Mouse (Mus musculus) embryo, embryonic 10.5 days (tissue): ENCODE results near the gene Gm20388.

Experiments
- DNase-seq: peaks from one replicate; pipeline ENCODE4 v3.0.0-alpha.2; 2015; ENCODE audit warnings: low spot score

Gene Gm20388

GRCm38 (mm10) chr8:122960932-122961331 lies 3050.3 kb downstream of the Gm20388 start:
- peak; percentile 11 for DNase-seq

- DNase-seq: no peak
Observed at GRCm38 (mm10) chr8:122961458-122961857, 3050.8 kb downstream of the Gm20388 start.

GRCm38 (mm10) chr8:122962046-122962445 lies 3051.4 kb downstream of the Gm20388 start:
- DNase-seq: no peak

DNA sequence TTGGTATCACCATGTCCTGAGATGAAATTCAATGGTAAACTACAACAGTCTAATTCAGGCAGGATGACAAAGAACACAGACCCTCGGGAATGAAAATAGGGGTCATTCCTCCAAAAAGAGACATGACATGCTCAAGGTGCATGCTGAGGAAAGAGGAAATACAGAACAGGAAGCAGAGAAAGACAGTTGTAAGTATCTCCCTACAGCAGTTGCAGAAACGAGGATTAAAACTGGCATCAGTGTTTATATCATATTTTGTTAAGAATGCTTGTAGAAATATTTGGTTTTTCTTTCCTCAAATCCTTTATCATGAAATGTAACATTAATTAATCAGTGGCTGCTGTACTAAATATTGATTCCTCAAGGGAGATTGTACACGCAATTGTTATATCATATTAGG lies 3056.0 kb downstream of the Gm20388 start:
- DNase-seq: no peak

DNA sequence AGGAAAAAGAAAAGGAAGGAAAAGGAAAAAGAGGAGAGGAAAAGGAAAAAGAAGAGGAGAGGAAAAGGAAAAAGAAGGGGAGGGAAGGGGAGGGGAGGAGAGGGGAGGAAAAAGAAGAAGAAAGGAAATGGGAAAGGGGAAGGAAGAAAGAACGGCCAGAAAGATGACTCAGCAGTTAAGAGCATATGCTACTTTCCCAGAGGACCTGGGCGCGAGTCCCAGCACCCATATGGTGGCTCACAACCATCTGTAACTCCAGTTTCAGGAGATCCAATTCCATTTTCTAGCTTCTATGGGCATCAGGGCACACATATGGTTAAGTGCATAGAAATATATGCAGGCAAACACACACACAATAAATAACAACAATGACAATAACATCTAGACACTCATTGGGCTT lies 3057.5 kb downstream of the Gm20388 start:
- no peak for DNase-seq

DNA sequence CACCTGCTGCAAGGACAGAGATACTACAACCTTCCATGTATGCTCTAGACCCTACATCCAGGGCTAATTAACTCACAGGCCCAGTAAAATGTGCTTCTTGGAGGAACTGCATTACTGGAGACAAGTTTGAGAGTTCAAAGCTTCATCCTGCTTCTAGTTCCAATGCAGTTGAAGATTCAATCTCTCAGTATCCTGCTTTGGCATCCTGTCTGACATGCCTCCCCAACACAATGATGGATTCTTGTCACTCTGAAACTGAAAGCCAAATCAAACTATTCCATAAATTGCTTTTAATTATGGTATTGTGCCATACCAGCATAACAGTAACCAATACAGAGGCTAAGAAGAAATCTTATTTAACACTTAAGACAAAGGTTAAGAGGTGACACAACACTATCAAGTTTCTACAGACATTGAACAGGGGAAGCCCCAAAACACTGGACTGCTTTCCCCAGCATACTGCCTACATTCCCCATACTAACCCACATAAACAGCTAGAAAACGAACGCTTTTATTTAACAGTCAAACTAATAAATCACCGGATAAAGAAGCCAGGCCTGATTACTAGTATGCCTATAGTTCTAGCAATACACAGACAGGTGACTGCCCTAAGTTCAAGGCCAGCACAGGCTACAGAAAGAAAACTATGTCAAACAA lies 3059.5 kb downstream of the Gm20388 start:
- DNase-seq: no peak

DNA sequence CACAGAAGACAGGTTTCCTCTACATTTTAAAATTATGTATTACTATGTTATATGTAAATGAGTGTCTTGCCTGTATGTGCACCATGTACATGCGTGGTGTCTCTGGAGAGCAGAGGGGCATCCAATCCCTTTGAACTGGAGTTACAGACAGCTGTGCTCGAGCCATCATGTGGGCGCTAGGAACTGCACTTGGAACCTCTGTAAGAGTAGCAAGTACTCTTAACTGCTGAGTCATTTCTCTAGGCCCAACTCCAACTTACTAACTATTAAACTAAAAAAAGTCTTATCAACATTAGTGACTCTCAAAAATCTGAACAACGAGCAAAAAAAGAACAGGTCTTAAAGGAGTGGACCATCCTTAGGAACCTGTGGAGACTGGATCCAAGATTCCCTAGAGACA lies 3065.4 kb downstream of the Gm20388 start:
- no peak for DNase-seq

DNA sequence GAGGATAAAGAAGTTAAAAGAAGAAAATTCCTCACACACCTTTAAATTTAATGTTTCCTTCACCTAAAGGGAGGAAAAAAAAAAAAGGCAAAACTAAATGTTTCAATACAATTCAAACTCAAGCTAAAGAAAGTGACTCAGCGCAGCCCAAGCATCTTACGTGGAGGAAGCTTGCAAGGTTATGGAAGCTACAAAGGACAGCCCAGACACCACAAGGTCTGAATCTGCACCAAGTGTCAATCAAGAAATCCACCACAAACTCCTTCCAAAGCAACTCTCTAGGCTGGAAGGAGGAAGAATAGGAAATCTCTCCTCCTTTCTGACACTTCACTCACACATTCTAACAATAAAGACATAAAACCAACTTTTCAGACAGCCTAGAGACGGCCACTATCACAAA lies 3068.8 kb downstream of the Gm20388 start:
- no peak for DNase-seq

DNA sequence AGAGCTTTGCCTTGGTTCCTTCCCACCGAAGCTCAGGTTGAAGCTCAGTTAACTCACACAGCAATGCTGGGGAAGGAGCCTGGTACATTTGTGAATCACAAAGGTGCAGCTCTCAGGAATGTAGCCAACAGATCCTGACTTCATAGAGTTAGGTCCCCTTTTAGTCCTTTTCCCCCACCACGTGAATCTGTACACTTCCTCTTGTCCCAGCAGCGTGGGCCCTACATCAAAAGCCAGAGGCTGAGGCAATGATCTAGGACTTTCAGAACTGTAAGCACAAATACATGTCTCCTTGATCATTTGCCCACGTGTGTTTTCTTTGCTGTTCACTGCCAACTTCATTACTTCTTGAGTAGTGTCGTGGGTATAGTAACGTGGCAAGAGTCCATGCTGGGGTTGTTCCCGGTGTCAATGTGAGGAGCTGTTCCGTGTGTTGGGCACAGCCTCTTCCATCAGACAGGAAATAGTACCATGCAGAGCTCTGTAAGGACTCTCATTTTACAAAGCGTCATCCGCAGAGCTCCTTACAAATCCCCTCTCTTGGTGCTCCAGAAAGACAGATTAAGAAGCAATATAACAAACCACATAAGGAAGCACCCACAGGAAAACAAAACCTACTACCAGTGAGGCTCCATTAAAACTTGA lies 3069.3 kb downstream of the Gm20388 start:
- no peak for DNase-seq

DNA sequence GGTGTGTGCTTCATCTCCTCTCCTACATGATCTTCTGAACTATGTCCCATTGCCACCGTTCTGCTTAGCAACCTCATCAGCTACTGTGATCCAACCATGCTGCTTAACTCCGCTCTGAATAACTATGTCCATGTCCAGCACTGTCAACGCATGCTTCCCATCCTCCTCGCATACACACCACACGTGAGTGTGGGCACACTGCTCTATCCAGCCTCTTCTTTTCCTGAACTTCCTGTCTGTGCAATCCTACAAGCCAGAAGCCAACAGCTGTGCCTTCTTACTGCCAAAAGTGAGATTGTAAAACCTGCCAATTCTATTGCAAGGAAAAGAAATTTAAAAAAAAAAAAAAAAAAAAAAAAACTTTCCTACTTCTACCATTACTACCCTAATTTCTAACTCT lies 3071.0 kb downstream of the Gm20388 start:
- no peak for DNase-seq

DNA sequence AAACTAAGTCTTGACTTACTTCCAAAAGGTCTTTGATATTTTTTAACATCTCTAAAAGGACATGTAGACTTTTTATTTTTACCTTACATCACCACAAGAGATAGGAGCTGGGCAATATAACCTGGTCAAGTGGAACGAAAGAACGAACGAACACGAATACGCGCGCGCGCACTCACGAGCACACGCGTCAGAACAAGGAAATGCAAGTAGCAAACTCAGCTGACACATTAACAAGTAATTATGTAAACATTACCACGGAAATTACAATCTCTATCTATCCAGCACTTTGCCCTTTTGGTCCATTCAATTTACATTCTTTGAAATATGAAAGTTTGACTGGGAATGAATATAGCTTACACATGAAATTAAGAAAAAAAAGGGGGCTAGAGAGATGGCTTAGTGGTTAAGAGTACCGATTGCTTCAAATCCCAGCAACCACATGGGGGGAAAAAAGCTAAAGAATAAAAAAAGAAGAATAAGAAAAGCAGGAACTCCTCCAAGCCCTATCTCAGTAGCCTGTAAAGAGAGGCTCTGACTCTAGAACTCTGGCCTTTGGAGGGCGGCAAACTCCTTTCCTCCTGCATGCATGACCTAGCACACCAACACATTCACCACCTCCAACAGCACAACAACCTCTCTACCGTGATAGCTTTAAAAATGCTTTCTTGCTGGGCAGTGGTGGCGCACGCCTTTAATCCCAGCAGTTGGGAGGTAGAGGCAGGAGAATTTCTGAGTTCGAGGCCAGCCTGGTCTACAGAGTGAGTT lies 3072.7 kb downstream of the Gm20388 start:
- DNase-seq: no peak

DNA sequence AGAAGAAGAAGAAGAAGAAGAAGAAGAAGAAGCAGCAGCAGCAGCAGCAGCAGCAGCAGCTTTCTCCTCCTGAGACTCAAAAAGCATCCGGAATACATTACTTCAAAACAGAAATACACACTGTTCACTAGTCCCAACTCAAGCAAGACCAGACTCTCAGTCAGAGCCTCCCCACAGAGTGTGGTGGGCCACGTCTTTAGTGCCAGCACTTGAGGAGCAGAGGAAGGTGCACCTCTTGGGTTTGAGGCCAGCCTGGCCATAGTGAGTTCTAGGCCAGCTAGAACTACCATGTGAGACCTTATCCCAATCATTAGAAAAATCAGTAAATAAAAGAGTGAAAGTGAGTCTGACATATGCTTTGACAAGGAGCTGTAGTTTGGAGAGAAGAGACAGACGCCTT lies 3073.5 kb downstream of the Gm20388 start:
- DNase-seq: no peak

DNA sequence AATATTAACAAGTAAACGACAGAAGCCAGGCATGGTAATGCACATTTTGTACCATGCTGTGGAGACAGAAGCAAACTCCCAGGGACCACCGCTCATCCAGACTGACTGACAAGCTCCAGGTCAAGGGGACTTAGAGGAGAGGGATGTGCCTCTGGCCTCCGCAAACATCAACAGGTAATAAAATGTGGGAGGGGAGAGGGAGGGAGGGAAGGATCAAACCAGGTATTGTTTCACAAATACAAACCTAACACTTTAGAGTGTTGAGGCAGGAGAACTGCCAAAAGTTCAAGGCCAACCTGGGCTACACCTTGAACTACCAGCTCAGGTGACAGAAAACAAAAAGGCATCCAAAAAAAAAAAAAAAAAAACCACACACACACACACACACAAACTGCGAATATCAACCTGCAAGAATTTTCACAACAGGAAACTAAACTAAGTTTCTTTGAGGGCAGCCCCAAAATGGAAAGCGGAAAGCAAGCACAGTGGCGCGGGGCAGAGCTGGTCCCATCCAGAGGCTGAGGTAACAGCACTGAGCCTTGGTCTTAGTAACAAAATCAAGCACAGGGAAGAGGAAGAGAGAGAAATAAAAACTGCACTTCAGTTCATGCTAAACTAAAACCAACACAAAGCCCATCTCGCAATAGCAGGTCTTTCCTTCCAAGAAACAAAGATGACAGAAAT lies 3076.0 kb downstream of the Gm20388 start:
- no peak for DNase-seq

DNA sequence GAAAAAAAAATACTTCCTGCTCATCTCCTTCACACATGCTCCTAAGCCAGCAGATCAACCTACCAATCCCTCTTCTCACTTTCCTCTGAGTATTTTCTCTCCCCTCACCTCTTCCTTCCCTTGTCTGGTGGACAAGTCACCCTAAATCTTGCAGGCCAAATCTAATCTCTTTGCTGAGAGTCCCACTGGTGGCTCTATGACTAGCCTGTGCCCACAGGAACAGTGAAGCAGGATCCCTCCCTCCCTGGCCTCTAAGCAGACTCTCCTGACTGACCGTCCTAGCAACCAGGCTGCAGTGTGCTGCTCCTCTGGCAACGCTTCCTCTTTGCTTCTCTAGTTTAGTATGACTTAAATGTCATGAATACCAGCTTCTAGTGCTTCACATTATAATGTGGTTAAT lies 3076.6 kb downstream of the Gm20388 start:
- DNase-seq: no peak

DNA sequence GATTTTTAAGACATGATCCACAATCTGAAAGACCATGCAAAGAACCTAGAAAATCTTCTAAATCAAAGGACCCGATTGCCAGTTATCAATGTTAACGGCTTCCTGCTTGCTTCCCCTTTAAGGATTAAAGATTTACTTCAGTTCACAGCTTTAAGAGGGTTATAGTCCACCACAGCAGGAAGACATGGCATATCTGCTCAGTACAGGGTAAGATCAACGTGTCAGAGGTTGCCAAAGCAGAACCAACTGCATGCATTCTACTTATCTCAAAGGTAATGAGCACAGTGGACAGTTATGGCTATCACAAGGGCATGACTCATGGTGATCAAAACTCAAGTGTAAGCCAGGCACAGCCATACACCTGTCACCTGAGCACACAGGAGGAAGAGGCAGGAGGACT lies 3078.3 kb downstream of the Gm20388 start:
- DNase-seq: no peak

DNA sequence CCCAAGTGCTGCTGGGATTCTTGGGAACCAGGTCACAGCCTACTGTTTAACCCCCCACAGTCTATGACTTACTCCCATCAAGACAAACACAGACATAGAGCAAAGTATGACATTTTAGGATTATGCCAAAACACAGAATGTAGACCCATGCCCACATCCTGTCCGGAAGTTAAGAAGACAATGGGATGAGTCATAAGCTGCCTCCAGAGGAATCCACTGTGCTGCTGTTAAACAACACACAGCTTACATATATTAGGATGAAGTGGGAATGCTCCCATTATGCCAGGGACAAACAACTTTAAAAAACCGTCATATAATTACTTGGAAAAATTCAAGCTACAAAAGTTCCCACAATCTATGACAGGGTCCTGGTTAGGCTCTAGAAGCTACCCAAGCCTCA lies 3079.3 kb downstream of the Gm20388 start:
- no peak for DNase-seq

DNA sequence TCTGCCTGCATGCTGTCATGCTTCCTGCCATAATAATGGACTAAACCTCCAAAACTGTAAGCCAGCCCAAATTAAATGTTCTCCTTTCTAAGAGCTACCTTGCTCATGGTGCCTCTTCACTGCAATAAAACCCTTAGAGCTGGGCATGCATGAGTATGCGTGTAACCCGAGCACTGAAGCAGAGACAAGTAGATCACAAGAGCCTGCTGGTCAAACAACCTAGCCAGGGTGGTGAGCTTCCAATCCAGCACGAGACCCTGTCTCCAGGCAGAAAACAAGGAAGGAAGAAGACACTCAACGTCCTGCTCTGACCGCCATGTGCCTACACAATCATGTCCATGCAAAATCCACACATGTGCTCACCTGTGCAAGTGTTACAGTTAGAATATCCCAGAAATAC lies 3080.7 kb downstream of the Gm20388 start:
- no peak for DNase-seq

DNA sequence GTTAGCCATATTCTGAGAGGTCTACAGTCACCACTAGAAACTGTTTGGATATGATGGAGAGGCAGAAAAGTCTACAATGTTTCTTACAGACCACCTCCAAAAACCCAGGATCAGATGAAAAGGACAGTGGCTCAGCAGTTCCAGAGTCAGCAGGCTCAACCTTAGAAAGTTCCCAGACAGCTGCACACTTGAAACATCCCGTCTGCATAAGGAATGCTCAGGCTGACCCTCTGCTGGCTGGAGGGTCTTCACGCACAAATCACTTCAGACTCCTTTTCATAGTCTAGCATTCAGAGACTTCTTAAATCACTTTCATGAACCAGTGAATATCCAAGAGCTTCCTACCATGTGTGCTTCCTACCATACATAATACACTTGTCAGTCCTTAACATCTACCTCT lies 3081.7 kb downstream of the Gm20388 start:
- peak; percentile 13 for DNase-seq

DNA sequence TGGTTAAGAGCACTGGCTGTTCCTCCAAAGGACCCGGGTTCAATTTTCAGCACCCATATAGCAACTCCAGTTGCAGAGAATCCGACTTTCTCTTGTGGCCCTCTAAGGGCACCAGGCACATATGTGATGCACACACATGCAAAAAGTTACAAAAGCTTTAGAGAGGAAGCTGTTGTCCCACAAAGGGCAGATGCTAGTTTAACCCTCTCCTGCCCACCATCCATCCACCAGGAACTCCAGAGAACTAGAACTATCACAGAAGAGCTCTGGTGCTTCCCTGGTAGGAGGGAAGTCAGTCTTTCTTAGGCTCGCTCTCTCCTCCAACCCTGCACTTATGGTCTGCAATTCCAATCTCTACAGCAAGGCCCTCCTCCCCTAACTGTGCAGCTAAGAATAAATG lies 3082.4 kb downstream of the Gm20388 start:
- no peak for DNase-seq

- DNase-seq: no peak
Observed at GRCm38 (mm10) chr8:122993740-122994139, 3083.1 kb downstream of the Gm20388 start.

GRCm38 (mm10) chr8:122997963-122998362 lies 3087.3 kb downstream of the Gm20388 start:
- DNase-seq: no peak

DNA sequence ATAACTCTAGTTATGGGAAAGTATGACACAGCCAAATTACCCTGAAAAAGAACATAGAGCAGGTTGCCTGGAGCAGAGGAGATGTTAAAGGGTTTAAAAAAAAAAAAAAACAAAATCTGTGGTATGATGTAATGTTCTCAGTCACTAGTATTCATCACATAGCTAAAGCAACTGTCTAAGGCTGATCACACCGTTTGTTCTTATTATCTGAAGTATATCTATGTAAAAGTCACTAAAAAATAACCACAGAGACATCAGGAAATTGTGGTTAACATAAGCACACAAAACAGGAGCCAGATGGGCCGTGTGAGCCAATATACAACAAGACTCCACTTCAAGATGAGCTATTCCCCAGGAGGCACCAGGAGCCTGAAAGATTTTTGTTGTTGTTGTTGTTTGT lies 3089.7 kb downstream of the Gm20388 start:
- no peak for DNase-seq
